Mouse (Mus musculus): ENCODE measurements around the gene Olfr1504.

DNA sequence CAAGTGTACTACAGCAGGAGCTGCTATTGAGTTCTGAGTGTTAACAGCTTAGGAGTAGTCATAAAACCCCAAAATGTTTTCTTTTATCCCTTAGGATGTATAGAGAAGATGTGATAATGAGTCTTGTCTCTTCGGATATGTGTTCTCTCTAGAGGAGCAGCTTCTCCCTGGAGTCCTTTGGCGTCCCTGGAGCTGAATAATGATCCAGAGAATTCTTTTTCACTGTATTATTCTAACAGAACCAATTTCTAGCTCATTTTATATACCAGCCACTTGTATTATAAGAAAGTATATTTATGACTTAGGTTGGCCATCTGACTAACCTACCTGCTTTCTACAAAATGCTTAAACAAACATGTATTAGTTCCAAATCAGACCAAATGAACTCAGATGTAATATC lies 15.5 kb upstream of the Olfr1504 start, which contains the start of gene Olfr1505:
- no peak for TF ChIP-seq CTCF (IDR thresholded peaks at IDR 0.05; ENCODE audit: low read depth, low read length)
- TF ChIP-seq TAL1 (conservative IDR thresholded peaks at IDR 0.05; ENCODE audit: low read depth, low read length) = no peak

Measured in G1E (cell line).